Mouse (Mus musculus) spleen, adult 2 months (tissue): ENCODE data around the gene Pcnx.

Experiments
- CTCF ChIP-seq: fragments of 200-500 bp; IDR thresholded peaks from 2 replicates; pipeline ENCODE4 v1.5.1; 2011; ENCODE audit warnings: mild to moderate bottlenecking, inconsistent platforms; ENCODE audit not compliant: insufficient read depth, insufficient read length, insufficient replicate concordance; ENCODE audit errors: extremely low read depth
- POLR2A ChIP-seq: fragments of 200-500 bp; IDR thresholded peaks from 2 replicates; pipeline ENCODE4 v1.6.1; 2011; ENCODE audit warnings: low read depth, low read length, inconsistent platforms

DNA sequence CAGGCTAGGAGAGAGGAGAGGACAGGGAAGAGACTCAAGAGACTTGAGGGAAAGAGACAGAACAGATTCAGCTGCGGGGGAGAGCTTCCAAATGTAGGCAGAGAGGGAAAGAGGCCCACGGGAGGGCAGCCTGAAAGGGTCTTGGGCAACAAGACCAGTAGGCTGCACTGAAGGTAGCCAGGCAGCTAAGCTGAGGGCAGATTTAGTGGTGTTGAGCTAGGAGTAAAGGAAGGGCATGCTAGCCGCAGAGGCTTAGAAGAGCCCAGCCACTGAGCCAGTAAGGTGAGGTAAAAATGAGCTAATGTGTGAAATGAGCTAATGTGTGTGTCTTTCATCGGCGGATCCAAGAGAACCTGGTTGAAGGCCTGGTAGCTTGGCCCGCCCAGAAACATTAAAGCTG lies 5.4 kb downstream of the Pcnx start:
- TF ChIP-seq CTCF, result no peak
- no peak for TF ChIP-seq POLR2A
